In genomic region chr7:46859031-46859430, GRCm38 (mm10) we compare ENCODE assay signal across 10 mouse cellular contexts.
"Had no signal": no experiment of that assay in that cellular context is flagged by ENCODE, and none has a peak within 500 bp of the region (broad histone marks: within the 10 kb centered on the region; RNA-seq: fewer than 3 reads in every experiment).

No protein-coding gene starts in this region.

- ATAC-seq: intestine, postnatal 0 days; midbrain, embryonic 15.5 days had no signal

- DNase-seq: kidney, adult 2 months; kidney, postnatal 25 days; left cerebral cortex, postnatal 4 days; liver, embryonic 13.5 days; lung, adult 2 months; spleen, adult 18-20 months; thymus, adult 18-20 months; thymus, postnatal 36 days had no signal
